Mouse (Mus musculus) heart, postnatal 0 days (tissue): ENCODE data around the gene Rab31.

Experiments used
- CTCF ChIP-seq: IDR thresholded peaks from 2 replicates; pipeline ENCODE4 v1.5.1; 2016; ENCODE audit warnings: antibody characterized with exemption, control low read depth, low read depth
- EP300 ChIP-seq: IDR thresholded peaks from 2 replicates; pipeline ENCODE4 v1.6.1; 2016; ENCODE audit warnings: antibody characterized with exemption, low read depth

GRCm38 (mm10) chr17:65784610-65785140 is 12.1 kb upstream of the Rab31 start:
- TF ChIP-seq CTCF = no peak
- TF ChIP-seq EP300 = no peak
